Mouse (Mus musculus): Measurements from ENCODE around the gene Itfg2.

Itfg2 gene

DNA sequence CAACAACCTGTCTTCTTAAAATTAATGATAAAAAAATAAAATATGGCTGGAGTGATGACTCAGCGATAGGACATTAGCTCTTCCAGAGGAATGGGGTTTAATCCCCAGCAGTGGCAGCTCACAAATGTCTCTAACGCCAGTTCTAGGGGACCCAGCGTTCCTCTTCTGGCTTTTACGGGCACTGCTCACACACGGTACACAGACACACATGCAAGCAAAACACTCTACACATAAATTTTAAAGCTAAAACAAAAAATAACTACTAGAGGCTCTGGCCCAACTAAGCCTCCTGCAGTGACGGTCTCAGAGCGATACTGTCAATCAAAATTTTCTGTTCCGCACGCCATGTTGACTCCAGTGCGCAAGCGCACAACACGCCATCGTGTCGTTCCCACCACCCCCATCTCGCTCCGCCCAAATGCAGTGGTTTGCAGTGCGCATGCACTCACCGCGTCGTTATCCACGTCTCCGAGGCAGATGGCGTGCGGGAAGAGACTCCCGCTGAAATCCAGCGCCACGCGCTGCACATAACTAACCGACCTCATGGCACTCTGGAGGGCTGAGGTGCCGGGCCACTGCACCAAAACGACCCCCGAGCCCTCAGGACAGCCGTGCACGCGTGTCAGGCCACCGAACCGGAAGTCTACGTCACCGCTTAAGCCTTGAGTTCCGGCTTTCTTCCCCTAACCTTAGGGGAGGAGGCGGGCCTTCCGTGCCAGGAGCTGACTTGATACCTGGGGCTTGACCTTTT lies at the start of gene Itfg2:
TSS of gene Itfg2 (minus strand) at position 663 of the 751 bp plus-strand sequence.
- in situ Hi-C loops (cut with MboI, MseI) = loop anchor here (10.0 kb wide), 1 partner anchor 1320 kb away; the partner anchor contains the start of gene Tigar

GRCm38 (mm10) chr6:128474112-128474511 lies 49.4 kb upstream of the Itfg2 start:
- in situ Hi-C loops (cut with MboI, MseI) = no loop called here

GRCm38 (mm10) chr6:128469451-128469850 lies 44.7 kb upstream of the Itfg2 start:
- in situ Hi-C loops (cut with MboI, MseI) = no loop called here

- in situ Hi-C loops (cut with MboI, MseI) = no loop called here
Measured at GRCm38 (mm10) chr6:128467298-128467697, 42.6 kb upstream of the Itfg2 start.

DNA sequence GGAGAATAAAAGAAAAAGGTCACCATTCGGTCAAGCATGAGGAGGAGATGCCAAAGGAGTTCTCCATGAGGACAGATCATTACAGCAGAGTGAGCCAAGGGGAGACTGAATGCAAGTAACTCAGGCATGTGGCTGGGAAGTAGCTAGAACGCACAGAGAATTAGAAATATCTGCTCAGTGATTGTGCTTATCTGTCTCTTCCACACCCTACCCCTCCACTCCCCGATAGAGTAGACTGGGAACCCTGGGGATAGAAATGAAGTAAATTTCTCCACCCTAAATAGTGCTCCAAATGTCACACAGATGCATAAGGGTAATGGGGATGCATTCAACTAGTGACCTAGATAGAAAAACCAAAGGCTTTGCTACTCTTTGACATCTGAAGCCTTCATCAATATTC lies 41.8 kb upstream of the Itfg2 start:
- in situ Hi-C loops (cut with MboI, MseI) = no loop called here

DNA sequence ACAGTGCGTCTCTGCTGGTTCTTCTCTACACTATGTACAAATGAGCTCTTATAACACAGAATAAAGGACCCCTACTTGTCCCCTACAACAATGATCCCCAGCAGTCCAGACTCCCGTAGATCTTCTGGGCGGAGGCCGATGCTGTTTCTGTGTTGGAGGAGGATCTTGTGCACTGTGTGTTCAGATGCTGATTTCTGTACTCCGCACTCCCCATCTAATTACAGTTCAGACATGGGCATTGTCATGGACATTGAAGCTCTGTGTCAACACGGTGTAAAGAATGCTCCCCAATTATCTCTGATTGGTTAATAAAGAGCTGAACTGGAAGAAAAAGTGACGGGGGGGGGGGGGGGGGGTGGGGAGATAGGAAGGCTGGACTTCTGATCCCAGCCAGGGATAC lies 41.3 kb upstream of the Itfg2 start:
- in situ Hi-C loops (cut with MboI, MseI) = no loop called here

- in situ Hi-C loops (cut with MboI, MseI) = no loop called here
Measured at GRCm38 (mm10) chr6:128464996-128465395, 40.3 kb upstream of the Itfg2 start.

DNA sequence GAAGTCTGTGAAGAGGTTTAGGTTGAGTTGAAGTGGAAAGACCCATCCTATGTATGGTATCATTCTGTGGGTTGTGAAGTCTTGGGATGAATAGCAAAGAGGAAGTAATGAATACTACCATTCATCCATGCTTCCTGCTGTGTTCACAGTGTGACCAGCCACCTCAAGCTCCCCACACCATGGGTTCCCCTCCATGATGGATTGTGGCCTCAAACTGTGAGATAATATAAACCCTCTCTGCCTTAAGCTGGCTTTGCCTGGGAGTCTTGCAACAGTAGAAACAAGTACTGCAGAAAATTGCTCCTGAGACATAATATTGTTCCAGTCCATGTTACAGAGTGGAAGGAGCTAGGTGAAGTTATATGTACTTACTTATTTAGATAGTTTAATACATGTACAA lies 36.9 kb upstream of the Itfg2 start:
- in situ Hi-C loops (cut with MboI, MseI) = no loop called here

- in situ Hi-C loops (cut with MboI, MseI) = no loop called here
Measured at GRCm38 (mm10) chr6:128460729-128461503, 36.2 kb upstream of the Itfg2 start.

GRCm38 (mm10) chr6:128460321-128460720 lies 35.6 kb upstream of the Itfg2 start:
- in situ Hi-C loops (cut with MboI, MseI) = no loop called here

DNA sequence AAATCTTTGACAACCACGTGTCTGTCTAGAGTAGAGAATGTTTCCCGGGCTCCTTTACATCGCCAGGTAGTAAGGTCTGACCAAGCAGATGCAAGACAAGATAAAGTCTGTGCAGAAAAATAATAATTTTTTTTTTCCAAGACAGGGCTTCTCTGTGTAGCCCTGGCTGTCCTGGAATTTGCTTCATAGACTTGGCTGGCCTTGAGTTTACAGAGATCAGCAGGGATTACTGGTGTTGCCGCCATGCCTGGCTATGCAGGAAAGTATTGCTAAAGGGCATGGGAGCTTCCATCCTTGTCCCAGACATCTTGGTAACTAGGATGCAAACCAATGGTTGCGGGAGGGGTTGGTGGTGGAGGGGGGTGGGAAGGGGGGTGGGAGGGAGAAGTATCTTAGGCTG lies 32.5 kb upstream of the Itfg2 start:
- in situ Hi-C loops (cut with MboI, MseI) = no loop called here

GRCm38 (mm10) chr6:128455835-128456605 lies 31.3 kb upstream of the Itfg2 start:
- in situ Hi-C loops (cut with MboI, MseI) = no loop called here

DNA sequence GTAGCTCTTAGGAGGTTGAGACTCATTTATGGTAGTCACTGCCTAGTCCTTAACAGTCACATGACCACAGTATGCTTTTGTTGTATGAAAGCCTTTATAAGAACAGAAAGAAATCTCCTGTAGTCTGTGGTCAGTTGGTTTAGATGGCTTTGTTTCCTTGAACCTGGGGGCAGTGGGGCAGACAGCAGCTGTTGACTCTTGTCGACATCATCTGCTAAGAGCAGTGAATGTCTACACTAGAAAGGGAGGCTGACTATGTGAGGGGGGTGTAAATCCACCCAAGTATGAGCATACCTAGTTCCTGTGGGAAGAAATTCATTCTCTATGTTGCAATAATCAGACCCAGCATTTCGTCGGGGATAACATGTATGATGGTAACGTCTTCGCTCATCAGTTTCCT lies 22.3 kb upstream of the Itfg2 start:
- in situ Hi-C loops (cut with MboI, MseI) = no loop called here

- in situ Hi-C loops (cut with MboI, MseI) = no loop called here
Measured at GRCm38 (mm10) chr6:128445761-128446535, 21.2 kb upstream of the Itfg2 start.

DNA sequence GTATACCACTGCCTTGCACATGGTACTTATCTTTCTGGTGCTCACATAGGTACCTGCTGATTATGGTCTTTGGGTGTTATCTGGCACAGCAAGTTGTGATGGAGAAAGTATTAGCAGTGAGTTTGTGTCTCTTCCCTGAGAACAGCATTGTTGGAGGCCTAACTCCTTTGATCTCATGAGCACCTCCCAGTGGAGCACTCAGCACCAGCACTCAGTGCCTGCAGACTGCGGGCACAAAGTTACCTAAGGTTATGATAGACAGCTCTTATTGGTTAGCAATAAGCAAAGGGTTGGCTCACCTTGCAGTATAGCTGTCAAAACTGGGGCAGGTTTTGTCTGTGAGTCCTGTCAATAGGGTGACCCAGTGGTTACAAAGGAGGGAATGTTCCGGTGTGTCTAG lies 15.5 kb upstream of the Itfg2 start:
- in situ Hi-C loops (cut with MboI, MseI) = no loop called here

DNA sequence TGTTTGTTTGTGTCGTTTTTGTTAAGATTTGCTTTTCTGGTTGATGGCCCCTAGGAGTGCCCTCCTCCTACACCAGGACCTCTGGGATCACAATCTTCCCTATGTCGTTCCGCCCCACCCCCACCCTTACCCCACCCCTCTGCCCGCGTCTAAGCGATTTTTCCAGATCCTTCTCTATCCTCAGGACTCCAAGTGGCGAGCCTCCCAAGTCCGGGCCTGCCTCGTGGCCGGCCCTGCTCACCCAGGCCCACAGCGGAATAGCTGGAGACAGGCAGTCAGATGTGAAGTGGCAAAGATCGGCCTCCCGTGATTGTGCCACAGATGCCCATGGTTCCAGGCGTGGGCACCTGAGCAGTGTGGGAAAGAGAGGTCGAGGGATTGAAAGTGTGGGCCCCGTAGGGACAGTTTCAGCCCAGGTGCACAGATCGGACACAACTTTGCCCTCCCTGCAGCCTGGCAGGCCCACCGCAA lies 14.2 kb upstream of the Itfg2 start:
- in situ Hi-C loops (cut with MboI, MseI) = loop anchor here (10.0 kb wide), 2 partner anchors 786 to 984 kb away; no protein-coding TSS in a partner anchor

GRCm38 (mm10) chr6:128438317-128438870 lies 13.7 kb upstream of the Itfg2 start, which contains the start of gene Fkbp4:
TSS of gene Fkbp4 (minus strand) at chr6:128438677.
- in situ Hi-C loops (cut with MboI, MseI) = loop anchor here (10.0 kb wide), 2 partner anchors 786 to 984 kb away; no protein-coding TSS in a partner anchor

DNA sequence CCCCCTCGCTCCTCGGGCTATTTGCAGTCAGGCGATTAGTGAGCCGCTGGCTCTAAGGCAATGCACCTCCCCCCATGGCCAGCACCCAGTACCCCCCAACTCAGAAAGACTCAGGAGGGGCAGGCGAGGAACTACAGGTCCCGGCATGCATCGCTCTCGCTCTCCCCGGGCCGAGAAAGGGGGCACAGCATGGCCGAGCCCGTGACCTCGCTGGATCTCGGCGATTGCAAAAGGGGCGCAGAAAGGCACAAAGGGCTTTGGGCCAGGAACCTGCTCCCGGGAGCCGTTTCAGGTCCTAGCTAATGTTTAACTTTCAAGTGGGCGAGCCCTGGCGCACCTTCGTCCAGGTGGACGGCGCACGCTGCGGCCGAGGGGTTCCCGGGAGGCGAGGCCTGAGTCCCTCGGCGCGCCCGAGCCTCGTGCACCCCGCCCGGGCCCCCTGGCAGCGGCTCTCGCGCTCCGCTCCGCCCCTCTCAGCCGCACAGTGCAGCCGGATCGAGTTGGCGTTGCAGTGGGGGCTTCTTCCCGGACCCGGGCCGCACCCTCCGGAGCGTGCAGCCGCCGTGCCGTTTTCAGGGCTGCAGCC lies 13.1 kb upstream of the Itfg2 start:
- in situ Hi-C loops (cut with MboI, MseI) = loop anchor here (10.0 kb wide), 2 partner anchors 787 to 983 kb away; no protein-coding TSS in a partner anchor

GRCm38 (mm10) chr6:128437288-128437687 lies 12.6 kb upstream of the Itfg2 start:
- in situ Hi-C loops (cut with MboI, MseI) = loop anchor here (10.0 kb wide), 2 partner anchors 788 to 982 kb away; no protein-coding TSS in a partner anchor

Data from T-helper 2 cell (primary cell).